ENCODE assay signal across 9 mouse cellular contexts in genomic region chr17:43158741-43159140, GRCm38 (mm10).
DNase-seq lines count a peak whose midpoint lies in the region; ATAC-seq and TF ChIP-seq lines count a peak whose summit lies in the region.
"Had no signal": no experiment of that assay in that cellular context is flagged by ENCODE, and none has a peak within 500 bp of the region (broad histone marks: within the 10 kb centered on the region; RNA-seq: fewer than 3 reads in every experiment).

No protein-coding gene starts in this region.

- TF ChIP-seq POLR2A in brain, embryonic 14.5 days (IDR thresholded peaks at IDR 0.05; ENCODE audit: borderline replicate concordance, extremely low read depth, insufficient read depth, insufficient read length, poor library complexity, severe bottlenecking) = no peak

- no peaks in the 10 kb centered on the region; the same call in 1 of the 2 replicates for H3K27me3 ChIP-seq in heart, embryonic 10.5 days (ENCODE audit: insufficient read depth, poor library complexity, severe bottlenecking)
- no peaks in the 10 kb centered on the region for H3K27me3 ChIP-seq in hindbrain, embryonic 12.5 days
- H3K27me3 ChIP-seq in midbrain, embryonic 12.5 days = no peaks in the 10 kb centered on the region

- peak overlapping the region; percentile 47 for H3K4me2 ChIP-seq in hindbrain, embryonic 12.5 days (replicated peaks)
- peak overlapping the region; percentile 29 for H3K4me2 ChIP-seq in midbrain, embryonic 12.5 days (replicated peaks)

- H3K4me1 ChIP-seq in heart, embryonic 10.5 days = peaks cover 13% of the 10 kb centered on the region
- H3K4me1 ChIP-seq in hindbrain, embryonic 12.5 days = peaks cover 12% of the 10 kb centered on the region
- H3K4me1 ChIP-seq in midbrain, embryonic 12.5 days = peaks cover 16% of the 10 kb centered on the region

- 0 out of 2 replicates have a peak overlapping the region, but pooled peaks have one; percentile 29 for H3K27ac ChIP-seq in heart, embryonic 10.5 days
- peak overlapping the region; percentile 78; the same call in 1 of the 2 replicates for H3K27ac ChIP-seq in hindbrain, embryonic 12.5 days
- H3K27ac ChIP-seq in midbrain, embryonic 12.5 days (replicated peaks) = peak overlapping the region; percentile 47

- peak; percentile 77 for ATAC-seq in hindbrain, embryonic 12.5 days (ENCODE audit: low FRiP score)
- ATAC-seq in midbrain, embryonic 12.5 days (ENCODE audit: low FRiP score, low read depth) = peak; percentile 57
- no peak for ATAC-seq in cerebellum, adult (ENCODE audit: insufficient number of reproducible peaks, low FRiP score, low TSS enrichment)

- no peaks in the 10 kb centered on the region for H3K9me3 ChIP-seq in heart, embryonic 10.5 days
- no peaks in the 10 kb centered on the region for H3K9me3 ChIP-seq in hindbrain, embryonic 12.5 days (replicated peaks)
- H3K9me3 ChIP-seq in midbrain, embryonic 12.5 days = no peaks in the 10 kb centered on the region

- peak; percentile 53 for DNase-seq in heart, embryonic 10.5 days (ENCODE audit: low spot score)
- DNase-seq in heart, adult 18-20 months = no peak
- DNase-seq in brain, embryonic 14.5 days (ENCODE audit: low read depth) = peak; percentile 67
- no peak for DNase-seq in left cerebral cortex, adult 11 months (ENCODE audit: low spot score)
- no peak for DNase-seq in gastrocnemius, postnatal 4 days (ENCODE audit: low spot score in 2 of 2)
- DNase-seq: gastrocnemius, postnatal 25 days had no signal

- 38% methylated on average over 10 of the region's 10 CpGs for WGBS in heart, embryonic 10.5 days
- WGBS in hindbrain, embryonic 12.5 days = 33% methylated on average over 10 of the region's 10 CpGs
- 54% methylated on average over 10 of the region's 10 CpGs for WGBS in midbrain, embryonic 12.5 days

- H3K9ac ChIP-seq in hindbrain, embryonic 12.5 days = no peak overlapping the region
- no peak overlapping the region for H3K9ac ChIP-seq in midbrain, embryonic 12.5 days (replicated peaks)

- H3K36me3 ChIP-seq in heart, embryonic 10.5 days = no peaks in the 10 kb centered on the region
- no peaks in the 10 kb centered on the region for H3K36me3 ChIP-seq in hindbrain, embryonic 12.5 days
- H3K36me3 ChIP-seq in midbrain, embryonic 12.5 days = no peaks in the 10 kb centered on the region

- no peak overlapping the region for H3K4me3 ChIP-seq in heart, embryonic 10.5 days
- H3K4me3 ChIP-seq in hindbrain, embryonic 12.5 days = no peak overlapping the region
- H3K4me3 ChIP-seq in midbrain, embryonic 12.5 days = no peak overlapping the region

- TF ChIP-seq CTCF in brain, embryonic 14.5 days (IDR thresholded peaks at IDR 0.05; ENCODE audit: borderline replicate concordance, extremely low read depth, insufficient read depth, insufficient read length) = no peak

Comparison
In these comparisons a context has a peak if more than half of its experiments do, and no peak if none do; other contexts are left out.
1. DNase-seq: peak in heart, embryonic 10.5 days (single experiment) and brain, embryonic 14.5 days (single experiment); none in heart, adult 18-20 months (0 of 2), left cerebral cortex, adult 11 months (single experiment) and gastrocnemius, postnatal 4 days (0 of 2).
2. Peak in every context shown above with its lines, with median percentiles within 50 percentile points of each other: H3K27ac ChIP-seq.